Mouse (Mus musculus): Measurements from ENCODE around the gene 1700061G19Rik.

1700061G19Rik gene

GRCm38 (mm10) chr17:56929101-56929500, 53.8 kb downstream of the 1700061G19Rik start:
- no peak for DNase-seq (ENCODE audit: low spot score)

GRCm38 (mm10) chr17:56929530-56929929, 54.3 kb downstream of the 1700061G19Rik start:
- peak; percentile 2 for DNase-seq (ENCODE audit: low spot score)

DNA sequence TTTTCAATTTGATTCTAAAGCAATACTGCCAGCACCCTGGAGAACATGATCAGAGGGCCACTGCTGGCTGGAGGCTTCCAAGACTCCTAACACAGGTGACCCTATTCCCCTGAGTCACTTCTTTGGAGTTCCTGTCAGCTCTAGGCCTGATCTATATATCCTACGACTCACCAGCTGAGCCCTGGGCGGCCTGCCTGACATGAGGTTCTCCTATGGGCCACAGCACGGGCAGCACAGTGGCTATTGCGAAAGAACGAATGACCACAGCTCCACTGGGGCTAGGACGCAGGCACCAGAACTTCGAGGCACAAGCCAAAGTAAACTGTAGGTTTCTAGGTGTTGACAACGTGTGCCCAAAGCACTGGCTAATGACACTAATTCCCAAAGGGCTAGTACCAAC, 54.7 kb downstream of the 1700061G19Rik start:
- no peak for DNase-seq (ENCODE audit: low spot score)

GRCm38 (mm10) chr17:56933395-56933794, 58.1 kb downstream of the 1700061G19Rik start:
- DNase-seq (ENCODE audit: low spot score): no peak

DNA sequence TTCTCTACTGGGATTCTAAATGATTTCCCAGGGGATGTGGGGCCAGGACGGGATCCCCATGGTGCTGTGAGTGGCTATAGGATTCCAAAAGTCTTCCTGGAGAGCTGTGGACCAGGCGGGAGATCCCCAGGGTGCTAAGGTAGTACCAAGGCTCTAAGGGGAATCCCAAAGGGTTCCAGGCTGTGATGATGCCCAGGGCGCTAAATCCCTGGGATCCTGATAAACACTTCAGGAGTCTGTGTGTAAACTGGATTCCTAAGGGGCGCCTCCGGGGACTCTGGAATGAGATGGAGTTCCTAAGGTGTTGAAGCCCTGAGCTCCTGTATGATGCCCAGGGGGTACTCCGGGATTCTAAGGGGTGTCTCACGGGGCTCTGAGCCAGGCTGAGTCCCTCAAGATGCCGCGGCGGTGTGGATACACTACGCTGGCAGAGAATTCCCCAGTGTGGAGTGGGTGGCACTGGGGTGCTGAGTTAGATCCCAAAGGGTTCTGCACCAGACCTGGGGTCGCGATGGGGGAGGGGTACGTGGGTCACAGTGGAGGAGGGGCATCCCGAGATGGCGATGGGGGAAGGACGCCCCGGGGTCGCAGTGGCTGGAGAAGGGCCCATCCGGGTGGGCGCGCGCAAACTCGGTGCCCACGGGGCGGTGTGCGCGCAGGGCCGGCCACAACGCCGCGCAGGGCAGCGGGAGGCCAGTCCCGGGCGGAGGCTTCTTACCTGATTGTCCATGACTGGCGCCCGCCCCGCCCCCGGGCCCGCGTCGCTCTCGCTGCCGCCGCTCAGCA, 59.5 kb downstream of the 1700061G19Rik start:
- peak; percentile 25 for DNase-seq (ENCODE audit: low spot score)

- peak; percentile 99 for DNase-seq (ENCODE audit: low spot score)
Measured at GRCm38 (mm10) chr17:56935363-56936131, 60.3 kb downstream of the 1700061G19Rik start, which contains the start of gene Mllt1. Gene Mllt1 (minus strand): TSS chr17:56935415.

GRCm38 (mm10) chr17:56936731-56937130, 61.5 kb downstream of the 1700061G19Rik start:
- no peak for DNase-seq (ENCODE audit: low spot score)
